Mouse (Mus musculus) thymus, postnatal 0 days (tissue): ENCODE data around the gene Gpha2. TPM values are rescaled to one million over a fixed set of nuclear protein-coding genes. Genes with fewer than 3 reads are reported as not detected.

Experiments used
- DNase-seq: peaks from one replicate; pipeline ENCODE4 v3.0.0-alpha.2; 2015; ENCODE audit warnings: low spot score
- polyA plus RNA-seq: library from polyadenylated mRNA; unstranded; fragments of >200 nt; fragmentation: Nextera tagmentation; extraction: Ambion mirVana; gene quantifications from 2 replicates; pipeline ENCODE4 v1.2.1, GENCODE M21; 2015

The Gpha2 gene
- polyA plus RNA-seq, 1 experiment from 2014 or later, result 4.0 TPM

- DNase-seq, result peak; percentile 99
Observed at GRCm38 (mm10) chr19:6241274-6242107, 15.3 kb downstream of the Gpha2 start, which contains the start of gene Atg2a. Gene Atg2a, plus strand, starts transcription at chr19:6241668.

- DNase-seq, result peak; percentile 78
Observed at GRCm38 (mm10) chr19:6242281-6242680, 16.1 kb downstream of the Gpha2 start.

GRCm38 (mm10) chr19:6243226-6243625, 17.0 kb downstream of the Gpha2 start:
- no peak for DNase-seq

DNA sequence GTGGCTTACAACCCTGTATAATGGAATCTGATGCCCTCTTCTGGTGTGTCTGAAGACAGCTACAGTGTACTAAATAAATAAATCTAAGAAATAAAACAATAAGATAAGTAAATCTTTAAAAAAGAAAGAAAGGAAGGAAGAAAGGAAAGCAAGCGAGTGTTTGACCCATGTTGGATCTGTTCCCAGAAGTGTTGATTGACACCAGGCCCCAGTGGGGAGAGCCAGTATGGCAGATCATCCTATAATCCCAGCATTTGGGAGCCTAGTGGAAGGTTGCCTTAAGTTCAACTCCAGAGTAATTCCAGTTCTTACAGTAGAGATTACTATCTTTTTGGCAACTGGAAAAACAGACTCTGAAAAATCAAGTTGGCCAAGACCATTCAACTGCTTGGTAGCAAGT, 19.6 kb downstream of the Gpha2 start:
- no peak for DNase-seq

GRCm38 (mm10) chr19:6247526-6248300, 21.5 kb downstream of the Gpha2 start:
- DNase-seq, result no peak

- no peak for DNase-seq
Observed at GRCm38 (mm10) chr19:6253021-6253420, 26.8 kb downstream of the Gpha2 start.

- peak; percentile 49 for DNase-seq
Observed at GRCm38 (mm10) chr19:6260428-6260827, 34.2 kb downstream of the Gpha2 start.

DNA sequence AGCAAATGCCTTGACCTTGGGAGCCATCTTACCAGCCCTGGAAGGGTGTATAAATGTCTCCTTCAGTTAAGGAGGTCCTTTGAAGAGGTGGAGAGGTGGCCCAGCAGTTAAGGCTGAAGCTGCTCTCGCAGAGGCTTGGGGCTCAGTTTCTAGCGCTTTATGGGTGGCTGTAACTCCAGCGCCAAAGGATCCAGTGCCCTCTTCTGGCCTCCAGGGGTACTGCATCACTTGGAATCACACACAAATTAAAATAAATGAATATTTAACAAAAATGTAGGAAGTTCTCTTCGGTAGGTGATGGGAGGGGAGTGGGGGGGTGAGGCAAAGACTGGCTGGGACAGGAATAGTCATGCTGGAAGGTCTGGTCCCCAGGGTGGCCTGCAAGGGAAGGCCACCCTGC, 34.8 kb downstream of the Gpha2 start:
- no peak for DNase-seq

DNA sequence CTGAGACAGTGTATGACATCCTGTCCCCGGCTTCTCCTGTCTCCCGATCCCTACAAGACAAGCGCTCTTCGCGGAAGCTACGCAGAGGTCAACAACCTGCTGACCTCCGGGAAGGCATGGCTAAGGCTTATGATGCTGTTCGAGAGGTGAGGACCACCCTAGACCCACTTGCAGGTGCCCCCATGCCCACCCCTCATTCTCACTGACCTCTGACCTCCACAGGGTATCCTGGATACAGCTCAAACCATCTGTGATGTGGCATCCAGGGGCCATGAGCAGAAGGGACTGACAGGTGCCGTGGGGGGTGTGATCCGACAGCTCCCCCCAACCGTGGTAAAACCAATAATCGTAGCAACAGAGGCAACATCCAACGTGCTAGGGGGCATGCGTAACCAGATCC, 35.2 kb downstream of the Gpha2 start:
- DNase-seq, result no peak

DNA sequence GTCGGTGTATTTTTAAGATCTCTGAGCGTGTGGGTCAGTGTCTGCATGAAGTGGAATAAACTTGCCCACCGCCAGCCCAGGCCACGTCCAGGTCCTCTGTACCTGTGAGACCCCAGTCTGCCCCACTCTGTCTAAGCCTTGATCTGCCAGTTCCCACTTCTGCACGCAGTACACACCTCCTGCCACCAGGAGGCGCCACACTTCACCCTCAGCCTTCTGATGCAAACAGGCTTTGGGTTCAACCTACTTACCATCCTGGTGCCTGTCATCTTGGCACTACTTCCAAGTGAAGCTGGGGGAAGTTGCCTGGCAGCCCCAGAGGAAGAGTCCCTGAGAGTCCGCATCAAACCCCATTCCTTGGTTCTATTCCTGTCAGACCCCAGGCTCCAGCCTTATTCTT, 36.0 kb downstream of the Gpha2 start:
- peak; percentile 83 for DNase-seq

DNA sequence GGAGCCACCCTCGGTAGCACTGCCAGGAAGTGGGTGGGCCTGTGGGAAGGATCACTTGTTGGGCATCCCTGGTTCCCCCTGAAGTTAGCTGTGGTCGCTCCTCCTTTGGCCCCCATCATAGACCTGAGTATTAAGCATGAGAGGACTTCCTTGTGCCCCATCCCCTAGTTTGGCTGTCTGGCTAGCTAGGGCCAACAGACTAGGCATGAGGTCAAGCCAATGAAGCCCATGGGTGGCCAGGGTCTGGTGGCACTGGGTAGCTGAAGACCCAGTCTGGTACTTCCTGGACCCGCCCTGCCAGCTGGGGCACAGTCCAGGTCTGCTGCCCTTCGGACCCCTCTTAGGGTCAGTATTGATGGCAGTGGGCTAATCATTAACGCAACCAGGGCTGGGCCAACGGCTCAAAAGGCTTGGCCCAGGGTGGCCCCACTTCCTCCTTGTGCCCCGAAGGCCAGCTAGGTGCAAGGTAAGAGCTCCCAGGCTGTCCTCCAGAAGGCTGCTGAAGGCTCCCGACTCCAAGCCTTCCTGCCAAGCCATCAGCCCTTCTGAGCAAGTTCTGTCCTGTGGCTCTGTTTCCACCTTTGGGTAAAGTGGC, 36.8 kb downstream of the Gpha2 start:
- no peak for DNase-seq

DNA sequence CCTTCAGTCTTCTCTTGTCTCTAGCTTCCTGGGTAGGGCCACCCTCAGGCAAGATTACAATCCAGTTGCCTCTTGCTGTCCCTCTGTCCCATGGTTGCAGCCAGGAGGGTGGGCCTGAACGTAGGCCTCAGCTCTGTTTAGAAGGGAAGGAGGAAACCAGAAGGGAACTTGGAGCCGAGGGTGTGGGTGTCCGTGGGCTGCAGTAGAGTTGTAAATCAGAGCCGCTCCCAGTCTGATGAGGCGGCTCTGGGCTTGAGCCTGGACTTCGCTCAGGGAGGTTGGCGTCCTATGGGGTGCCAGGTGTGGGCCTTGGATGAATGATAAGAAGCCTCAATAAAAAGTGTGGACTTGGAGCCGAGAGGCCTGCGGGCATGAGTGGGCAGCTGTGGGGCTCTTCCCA, 38.0 kb downstream of the Gpha2 start:
- DNase-seq, result no peak

GRCm38 (mm10) chr19:6264945-6265344, 38.8 kb downstream of the Gpha2 start:
- DNase-seq, result no peak

GRCm38 (mm10) chr19:6265727-6266182, 39.6 kb downstream of the Gpha2 start:
- DNase-seq, result no peak

- no peak for DNase-seq
Observed at GRCm38 (mm10) chr19:6267306-6268169, 41.4 kb downstream of the Gpha2 start.

DNA sequence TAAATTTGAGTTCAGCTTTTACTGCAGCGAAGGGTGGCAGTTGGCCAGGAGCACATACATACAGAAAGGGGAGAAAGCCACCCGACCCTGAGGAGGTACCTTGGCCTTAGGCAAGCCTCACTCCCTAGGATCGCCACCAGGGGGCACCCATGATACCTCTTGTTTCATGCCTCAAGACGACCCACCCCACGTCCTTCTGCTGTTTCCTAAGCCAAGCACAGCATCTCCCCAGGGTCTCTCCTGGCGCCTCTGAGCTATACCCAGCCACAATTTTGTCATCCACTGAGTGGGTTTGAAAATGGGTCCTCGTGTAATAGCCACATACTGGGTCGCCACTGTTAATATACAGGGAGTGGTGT, 42.0 kb downstream of the Gpha2 start:
- peak; percentile 89 for DNase-seq

- no peak for DNase-seq
Observed at GRCm38 (mm10) chr19:6268670-6269132, 42.5 kb downstream of the Gpha2 start.

DNA sequence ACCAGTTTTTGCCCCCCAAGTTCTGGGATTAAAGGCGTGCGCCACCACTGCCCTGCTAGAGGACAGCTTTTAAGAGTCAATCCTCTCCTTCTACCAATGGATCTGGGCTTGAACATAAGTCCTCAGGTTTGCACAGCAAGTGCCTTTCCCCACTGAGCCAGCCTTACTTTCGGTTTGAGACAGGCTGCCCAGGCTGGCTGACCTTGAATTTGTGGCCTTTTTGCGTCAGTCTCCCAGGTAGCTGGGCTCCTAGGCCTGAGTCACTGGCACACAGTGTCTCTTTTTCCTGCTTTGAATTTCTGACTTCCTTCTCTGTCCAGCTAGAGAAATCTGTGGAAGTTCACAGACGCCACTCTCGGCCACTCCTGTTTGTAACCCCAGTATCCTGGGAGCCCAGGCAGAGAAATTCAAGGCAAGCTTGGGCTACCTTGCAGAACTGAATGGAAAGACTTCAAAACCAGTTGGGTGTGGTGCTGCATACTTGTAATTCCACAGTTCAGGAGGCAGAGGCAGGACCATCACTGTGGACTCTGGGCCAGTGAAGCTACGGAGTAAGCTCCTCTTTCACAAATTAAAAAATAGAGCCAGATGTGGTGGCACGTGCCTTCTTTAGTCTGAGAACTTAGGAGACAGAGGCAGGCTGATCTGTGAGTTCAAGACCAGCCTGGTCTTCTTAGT, 43.8 kb downstream of the Gpha2 start:
- DNase-seq, result no peak

DNA sequence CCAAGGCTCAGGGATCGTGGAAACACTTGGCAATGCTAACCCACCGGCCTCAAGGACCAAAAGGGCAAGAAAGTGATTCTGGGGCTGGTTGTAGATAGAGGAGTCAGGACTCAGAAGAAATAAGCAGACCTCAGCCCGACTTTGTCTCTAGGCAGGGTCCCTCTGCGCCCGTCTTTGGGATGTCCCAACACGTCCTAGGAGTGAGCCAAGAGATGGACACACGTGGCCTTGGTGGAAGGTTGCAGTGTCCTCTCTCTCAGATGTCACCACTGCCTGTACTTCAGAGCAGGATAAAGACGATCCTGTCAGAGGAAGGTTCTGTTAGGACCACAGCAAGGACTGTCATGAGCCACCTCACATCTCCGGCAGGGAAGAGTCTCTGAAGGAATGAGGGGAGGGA, 44.5 kb downstream of the Gpha2 start:
- no peak for DNase-seq

DNA sequence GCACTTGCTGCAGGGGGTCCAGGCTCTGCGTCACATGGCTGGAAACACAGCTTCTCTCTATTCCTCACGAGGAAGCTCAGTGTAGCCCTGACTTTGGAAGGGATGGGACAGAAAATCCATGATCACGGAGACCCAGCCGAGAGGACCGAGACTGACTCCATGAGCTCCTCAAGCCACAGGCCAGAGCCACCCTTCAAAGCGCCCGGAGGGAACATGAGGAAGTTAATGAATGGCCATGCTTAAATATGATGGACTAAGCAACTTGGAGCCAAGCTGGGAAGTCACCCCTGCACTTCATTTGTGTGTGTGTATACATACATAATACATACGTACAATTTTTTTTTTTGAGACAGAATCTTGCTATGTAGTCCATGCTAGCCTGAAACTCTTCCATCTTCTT, 45.0 kb downstream of the Gpha2 start:
- DNase-seq, result no peak
